Mouse (Mus musculus): Measurements from ENCODE around the gene Rnf141. TPM values are rescaled to one million over a fixed set of nuclear protein-coding genes. Genes with fewer than 3 reads are reported as not detected.
A peak's percentile ranks its signal among the peaks of the same experiment; 100 is the strongest.

Gene Rnf141
- polyA plus RNA-seq, 1 experiment, result 88.4 TPM

DNA sequence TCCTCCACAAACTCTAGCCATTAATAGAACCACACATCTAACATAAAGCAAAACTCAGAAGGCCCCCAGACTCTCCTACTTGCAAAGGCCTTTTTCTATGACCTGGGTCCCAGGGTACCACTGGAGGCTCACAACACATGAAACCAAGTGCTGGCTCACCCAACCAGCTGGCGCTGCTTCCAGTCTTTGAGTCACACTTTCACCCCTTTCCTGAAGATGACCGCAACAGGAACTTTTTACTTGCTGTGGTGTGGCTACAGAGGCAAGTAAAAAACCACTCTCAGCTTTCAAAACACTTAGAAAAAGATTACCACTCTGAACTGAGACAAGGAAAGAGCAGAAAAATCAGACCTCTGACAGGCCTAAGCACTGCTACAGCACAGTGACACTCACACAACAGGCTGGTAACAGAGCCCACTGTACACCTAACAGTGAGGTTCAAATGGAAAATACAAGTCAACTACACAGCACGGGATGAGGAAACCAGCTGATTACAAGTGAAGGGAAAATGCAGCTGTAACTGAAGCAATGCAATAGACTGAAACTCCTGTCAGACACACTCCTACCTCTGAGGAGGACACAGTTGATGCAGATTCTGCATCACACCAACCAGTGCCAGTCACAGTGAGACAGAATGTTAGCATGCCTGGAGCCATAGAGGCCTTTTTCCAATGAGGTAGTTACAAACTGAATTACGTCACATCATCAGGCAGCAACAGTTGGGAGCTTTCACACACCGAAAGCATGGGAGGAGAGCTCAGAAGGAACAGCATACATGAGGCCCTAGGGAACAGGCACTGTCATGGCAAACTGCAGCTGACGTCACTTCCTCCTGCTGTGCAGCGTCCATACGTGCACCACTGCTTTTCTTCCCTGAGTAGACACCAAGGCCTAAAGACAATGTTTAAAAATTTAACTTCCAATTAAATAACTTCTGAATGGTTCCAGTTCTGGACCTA is 20.0 kb downstream of the Rnf141 start:
- TF ChIP-seq CTCF (IDR thresholded peaks at IDR 0.05; ENCODE audit: borderline replicate concordance, insufficient read depth, low read depth, low read length) (no peak), POLR2A (IDR thresholded peaks at IDR 0.05; ENCODE audit: borderline replicate concordance, insufficient read depth, low read length) (no peak)
- Histone ChIP-seq H3K4me1 (ENCODE audit: control insufficient read depth, insufficient read depth, low read length) (peaks cover 7% of the 10 kb centered on the region), H3K4me3 (replicated peaks; ENCODE audit: insufficient read depth, low read depth, low read length) (no peak overlapping the region), H3K27me3 (ENCODE audit: control insufficient read depth, insufficient read depth, low read length) (no peaks in the 10 kb centered on the region), H3K27ac (ENCODE audit: insufficient read depth, low read length) (no peak overlapping the region)
- 81% methylated on average over 8 of the region's 8 CpGs for WGBS
- no peak for DNase-seq

DNA sequence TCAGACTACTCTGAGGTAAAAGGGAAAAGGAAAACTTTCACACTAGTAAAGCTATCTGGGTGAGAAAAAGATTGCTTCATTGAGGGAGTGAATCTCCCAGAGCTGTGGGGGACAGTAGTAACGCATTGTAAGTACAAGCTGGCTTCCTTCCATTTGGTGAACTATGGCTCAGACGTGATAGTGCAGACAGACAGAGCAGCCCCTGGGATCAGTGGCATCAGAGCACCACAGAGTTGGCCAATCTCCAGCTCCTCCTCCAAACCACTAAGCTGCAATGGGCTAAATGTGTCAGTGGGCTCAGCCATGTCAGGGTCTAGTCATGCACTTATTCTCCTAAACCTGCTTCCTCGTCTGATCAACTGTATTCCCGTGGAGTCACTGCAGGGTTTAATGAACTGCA is 20.7 kb downstream of the Rnf141 start:
- Histone ChIP-seq H3K4me3 (replicated peaks; ENCODE audit: insufficient read depth, low read depth, low read length) (no peak overlapping the region), H3K27me3 (ENCODE audit: control insufficient read depth, insufficient read depth, low read length) (no peaks in the 10 kb centered on the region), H3K4me1 (ENCODE audit: control insufficient read depth, insufficient read depth, low read length) (peaks cover 7% of the 10 kb centered on the region), H3K27ac (ENCODE audit: insufficient read depth, low read length) (no peak overlapping the region)
- TF ChIP-seq CTCF (IDR thresholded peaks at IDR 0.05; ENCODE audit: borderline replicate concordance, insufficient read depth, low read depth, low read length) (no peak), POLR2A (IDR thresholded peaks at IDR 0.05; ENCODE audit: borderline replicate concordance, insufficient read depth, low read length) (no peak)
- DNase-seq, result no peak
- 73% methylated on average over 4 of the region's 4 CpGs for WGBS

GRCm38 (mm10) chr7:110823076-110823475 is 21.2 kb downstream of the Rnf141 start:
- Histone ChIP-seq H3K4me1 (ENCODE audit: control insufficient read depth, insufficient read depth, low read length) (peaks cover 7% of the 10 kb centered on the region), H3K27me3 (ENCODE audit: control insufficient read depth, insufficient read depth, low read length) (no peaks in the 10 kb centered on the region), H3K27ac (ENCODE audit: insufficient read depth, low read length) (no peak overlapping the region), H3K4me3 (replicated peaks; ENCODE audit: insufficient read depth, low read depth, low read length) (no peak overlapping the region)
- no peak for TF ChIP-seq POLR2A (IDR thresholded peaks at IDR 0.05; ENCODE audit: borderline replicate concordance, insufficient read depth, low read length)
- no peak for TF ChIP-seq CTCF (IDR thresholded peaks at IDR 0.05; ENCODE audit: borderline replicate concordance, insufficient read depth, low read depth, low read length)
- 95% methylated on average over 8 of the region's 8 CpGs for WGBS
- no peak for DNase-seq

DNA sequence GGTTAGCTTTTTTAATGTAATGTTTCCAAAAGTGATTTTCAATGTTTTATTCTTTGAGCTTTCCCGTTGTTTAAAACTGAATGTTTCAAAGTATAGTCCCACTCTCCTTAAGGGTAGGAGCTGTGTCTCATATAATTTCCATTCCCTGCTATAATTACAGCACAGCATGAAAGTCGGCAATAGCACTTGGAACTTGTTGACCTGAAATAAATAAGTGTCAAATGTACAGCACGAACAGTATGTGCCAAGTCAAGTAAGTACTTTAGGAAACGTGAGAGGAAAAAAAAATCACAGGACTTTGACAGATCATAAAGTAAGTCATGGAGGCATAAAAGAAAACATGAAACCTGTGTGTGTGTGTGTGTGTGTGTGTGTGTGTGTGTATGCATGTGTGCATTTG is 22.2 kb downstream of the Rnf141 start:
- no peaks in the 10 kb centered on the region for H3K27me3 ChIP-seq (ENCODE audit: control insufficient read depth, insufficient read depth, low read length)
- TF ChIP-seq CTCF (IDR thresholded peaks at IDR 0.05; ENCODE audit: borderline replicate concordance, insufficient read depth, low read depth, low read length) (no peak), POLR2A (IDR thresholded peaks at IDR 0.05; ENCODE audit: borderline replicate concordance, insufficient read depth, low read length) (no peak)
- WGBS, result 38% methylated on average over 4 of the region's 4 CpGs
- no peak overlapping the region for H3K4me3 ChIP-seq (replicated peaks; ENCODE audit: insufficient read depth, low read depth, low read length)
- peaks cover 7% of the 10 kb centered on the region for H3K4me1 ChIP-seq (ENCODE audit: control insufficient read depth, insufficient read depth, low read length)
- no peak overlapping the region for H3K27ac ChIP-seq (ENCODE audit: insufficient read depth, low read length)
- DNase-seq, result no peak

DNA sequence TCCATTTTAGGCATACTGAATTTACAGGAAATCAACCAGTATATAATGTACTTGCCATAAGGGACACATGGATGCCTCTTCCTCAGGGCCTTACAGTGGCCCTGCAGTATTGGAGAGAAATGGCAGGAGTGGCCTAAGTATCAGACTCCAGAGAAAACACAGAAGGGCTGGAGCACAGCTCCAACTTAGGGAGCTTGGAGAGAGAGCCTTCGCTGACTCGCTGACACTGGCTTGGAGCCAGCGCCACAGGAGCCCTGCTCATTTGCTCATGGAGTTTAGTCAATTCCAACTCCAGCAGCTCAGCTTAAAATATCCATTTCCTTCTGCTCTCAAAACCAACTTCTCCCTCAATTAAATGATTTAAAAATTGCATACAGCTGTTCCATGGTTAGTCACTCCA is 22.6 kb downstream of the Rnf141 start:
- WGBS, result 6% methylated on average over 3 of the region's 3 CpGs
- TF ChIP-seq POLR2A (IDR thresholded peaks at IDR 0.05; ENCODE audit: borderline replicate concordance, insufficient read depth, low read length) (no peak), CTCF (IDR thresholded peaks at IDR 0.05; ENCODE audit: borderline replicate concordance, insufficient read depth, low read depth, low read length) (no peak)
- Histone ChIP-seq H3K27ac (ENCODE audit: insufficient read depth, low read length) (no peak overlapping the region), H3K4me1 (ENCODE audit: control insufficient read depth, insufficient read depth, low read length) (peaks cover 7% of the 10 kb centered on the region), H3K4me3 (replicated peaks; ENCODE audit: insufficient read depth, low read depth, low read length) (no peak overlapping the region), H3K27me3 (ENCODE audit: control insufficient read depth, insufficient read depth, low read length) (no peaks in the 10 kb centered on the region)
- DNase-seq, result peak; percentile 66 to 68

DNA sequence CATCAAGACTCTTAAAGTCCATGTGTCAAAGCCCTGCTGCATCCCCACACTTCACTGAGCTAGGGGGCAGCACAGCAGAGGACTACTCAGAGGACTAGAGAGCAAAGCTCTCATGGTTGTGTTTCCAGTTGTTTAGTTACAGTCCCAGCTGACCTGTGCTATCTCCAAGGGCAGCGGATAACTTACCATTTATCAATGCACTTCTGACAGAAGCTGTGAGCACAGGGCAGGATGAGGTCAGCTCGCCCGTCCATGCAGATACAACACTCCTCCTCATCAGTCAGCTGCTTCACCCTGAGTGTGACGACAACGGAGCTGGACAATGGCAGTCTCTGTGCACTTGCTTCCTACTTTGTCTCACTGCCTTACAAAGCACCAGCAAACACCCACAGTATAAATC is 23.2 kb downstream of the Rnf141 start:
- H3K27ac ChIP-seq (ENCODE audit: insufficient read depth, low read length), result no peak overlapping the region; the same call in 1 of the 2 replicates
- WGBS, result 71% methylated on average over 5 of the region's 5 CpGs
- no peaks in the 10 kb centered on the region for H3K27me3 ChIP-seq (ENCODE audit: control insufficient read depth, insufficient read depth, low read length)
- no peak for TF ChIP-seq POLR2A (IDR thresholded peaks at IDR 0.05; ENCODE audit: borderline replicate concordance, insufficient read depth, low read length)
- no peak for TF ChIP-seq CTCF (IDR thresholded peaks at IDR 0.05; ENCODE audit: borderline replicate concordance, insufficient read depth, low read depth, low read length)
- peaks cover 7% of the 10 kb centered on the region for H3K4me1 ChIP-seq (ENCODE audit: control insufficient read depth, insufficient read depth, low read length)
- no peak for DNase-seq
- no peak overlapping the region for H3K4me3 ChIP-seq (replicated peaks; ENCODE audit: insufficient read depth, low read depth, low read length)

- DNase-seq, result no peak
- 89% methylated on average over 11 of the region's 11 CpGs for WGBS
- H3K27ac ChIP-seq (ENCODE audit: insufficient read depth, low read length), result no peak overlapping the region
- H3K4me1 ChIP-seq (ENCODE audit: control insufficient read depth, insufficient read depth, low read length), result peaks cover 7% of the 10 kb centered on the region
- no peak overlapping the region for H3K4me3 ChIP-seq (replicated peaks; ENCODE audit: insufficient read depth, low read depth, low read length)
- H3K27me3 ChIP-seq (ENCODE audit: control insufficient read depth, insufficient read depth, low read length), result no peaks in the 10 kb centered on the region
- no peak for TF ChIP-seq POLR2A (IDR thresholded peaks at IDR 0.05; ENCODE audit: borderline replicate concordance, insufficient read depth, low read length)
- no peak for TF ChIP-seq CTCF (IDR thresholded peaks at IDR 0.05; ENCODE audit: borderline replicate concordance, insufficient read depth, low read depth, low read length)
Measured at GRCm38 (mm10) chr7:110818787-110819350, 25.4 kb downstream of the Rnf141 start.

GRCm38 (mm10) chr7:110818206-110818605 is 26.1 kb downstream of the Rnf141 start:
- Histone ChIP-seq H3K4me1 (ENCODE audit: control insufficient read depth, insufficient read depth, low read length) (peaks cover 7% of the 10 kb centered on the region), H3K27ac (ENCODE audit: insufficient read depth, low read length) (no peak overlapping the region), H3K27me3 (ENCODE audit: control insufficient read depth, insufficient read depth, low read length) (no peaks in the 10 kb centered on the region), H3K4me3 (replicated peaks; ENCODE audit: insufficient read depth, low read depth, low read length) (no peak overlapping the region)
- TF ChIP-seq POLR2A (IDR thresholded peaks at IDR 0.05; ENCODE audit: borderline replicate concordance, insufficient read depth, low read length), result no peak
- TF ChIP-seq CTCF (IDR thresholded peaks at IDR 0.05; ENCODE audit: borderline replicate concordance, insufficient read depth, low read depth, low read length), result no peak
- DNase-seq, result peak in 1 of 2 experiments; percentile 37
- WGBS, result 21% methylated on average over 6 of the region's 6 CpGs

Data from cerebellum, adult 2 months (tissue).